Mouse (Mus musculus) monocyte, adult 5-6 weeks (primary cell): ENCODE measurements around the gene Cbln3. TPM values are rescaled to one million over a fixed set of nuclear protein-coding genes. Genes with fewer than 3 reads are reported as not detected.
A peak's percentile ranks its signal among the peaks of the same experiment; 100 is the strongest.

Source experiments
- ATAC-seq: fragments of 153-309, 156-312 bp; replicated peaks from 2 replicates; pipeline ENCODE4 v1.8.0; 2017; ENCODE audit warnings: mild to moderate bottlenecking; ENCODE audit not compliant: low TSS enrichment, insufficient number of reproducible peaks, severe bottlenecking, poor library complexity, low FRiP score
- total RNA-seq: library from RNA; stranded (forward); fragments of 200-1000, 200-491, 200-594 nt; gene quantifications from 3 replicates; pipeline ENCODE4 v1.2.3, GENCODE M21; 2017

Cbln3 gene
- total RNA-seq, 1 experiment from 2014 or later, result 0.38 TPM

- ATAC-seq, result 0 out of 2 replicates have a peak, but pooled peaks have one; percentile 38
Measured at GRCm38 (mm10) chr14:55854406-55855100, 29.6 kb downstream of the Cbln3 start.

GRCm38 (mm10) chr14:55853621-55854285 is 30.4 kb downstream of the Cbln3 start, which contains the start of gene Nynrin:
Nynrin (plus strand) TSS chr14:55854010.
- no peak for ATAC-seq

GRCm38 (mm10) chr14:55852646-55853551 is 31.3 kb downstream of the Cbln3 start:
- ATAC-seq, result no peak

GRCm38 (mm10) chr14:55850885-55851284 is 33.3 kb downstream of the Cbln3 start:
- ATAC-seq, result no peak

GRCm38 (mm10) chr14:55845506-55846294 is 38.5 kb downstream of the Cbln3 start:
- ATAC-seq, result no peak

- ATAC-seq, result no peak
Measured at GRCm38 (mm10) chr14:55842794-55843193, 41.4 kb downstream of the Cbln3 start.

GRCm38 (mm10) chr14:55840853-55841366 is 43.3 kb downstream of the Cbln3 start:
- no peak for ATAC-seq

- ATAC-seq, result no peak
Measured at GRCm38 (mm10) chr14:55838740-55839139, 45.5 kb downstream of the Cbln3 start.

- ATAC-seq, result no peak
Measured at GRCm38 (mm10) chr14:55838312-55838711, 45.9 kb downstream of the Cbln3 start.

- ATAC-seq, result no peak
Measured at GRCm38 (mm10) chr14:55834808-55835533, 49.2 kb downstream of the Cbln3 start.

GRCm38 (mm10) chr14:55833126-55833525 is 51.1 kb downstream of the Cbln3 start:
- ATAC-seq, result no peak

- ATAC-seq, result no peak
Measured at GRCm38 (mm10) chr14:55830331-55830730, 53.9 kb downstream of the Cbln3 start.

- no peak for ATAC-seq
Measured at GRCm38 (mm10) chr14:55829854-55830253, 54.3 kb downstream of the Cbln3 start.

Other genes starting within 250 kb of the Cbln3 start
- 3.7 to 13.4 TPM (median 11.8 TPM) in 3 replicates for gene Ipo4, start 248.4 kb downstream of the Cbln3 start, total RNA-seq
- gene Gm49378, start 246.5 kb downstream of the Cbln3 start, total RNA-seq, result 1.9 to 2.0 TPM in 2 of 3 replicates, not detected in the other
- gene Tm9sf1, start 240.6 kb downstream of the Cbln3 start, total RNA-seq, result 49.4 to 58.5 TPM (median 55.5 TPM) in 3 replicates
- gene Tssk4, start 234.2 kb downstream of the Cbln3 start, total RNA-seq, result 0.58 TPM in 1 of 3 replicates, not detected in the others
- 41.8 to 53.9 TPM (median 42.8 TPM) in 3 replicates for gene Mdp1, start 223.9 kb downstream of the Cbln3 start, total RNA-seq
- gene Gmpr2, start 212.5 kb downstream of the Cbln3 start, total RNA-seq, result 24.7 to 33.1 TPM (median 25.6 TPM) in 3 replicates
- 224 to 272 TPM (median 230 TPM) in 3 replicates for gene Nedd8, start 212.3 kb downstream of the Cbln3 start, total RNA-seq
- gene Tinf2, start 202.6 kb downstream of the Cbln3 start, total RNA-seq, result 42.6 to 96.3 TPM (median 46.5 TPM) in 3 replicates
- gene Tgm1, start 170.5 kb downstream of the Cbln3 start, total RNA-seq, result 0.49 to 4.7 TPM (median 1.5 TPM) in 3 replicates
- 19.8 to 29.6 TPM (median 20.8 TPM) in 3 replicates for gene Rabggta, start 162.1 kb downstream of the Cbln3 start, total RNA-seq
- gene Dhrs1, start 138.7 kb downstream of the Cbln3 start, total RNA-seq, result 23.7 to 32.1 TPM (median 30.6 TPM) in 3 replicates
- gene Nop9, start 138.7 kb downstream of the Cbln3 start, total RNA-seq, result 11.9 to 15.0 TPM (median 13.8 TPM) in 3 replicates
- gene Cideb, start 125.9 kb downstream of the Cbln3 start, total RNA-seq, result 1.0 to 1.3 TPM in 2 of 3 replicates, not detected in the other
- gene Ltb4r2, start 123.0 kb downstream of the Cbln3 start, total RNA-seq, result 0.10 to 1.2 TPM (median 0.29 TPM) in 3 replicates
- gene Ltb4r1, start 118.4 kb downstream of the Cbln3 start, total RNA-seq, result 14.5 to 27.0 TPM (median 18.8 TPM) in 3 replicates
- 2.2 to 4.2 TPM (median 2.5 TPM) in 3 replicates for gene Adcy4, start 100.3 kb downstream of the Cbln3 start, total RNA-seq
- 18.7 to 37.5 TPM (median 30.9 TPM) in 3 replicates for gene Ripk3, start 95.5 kb downstream of the Cbln3 start, total RNA-seq
- gene Nfatc4, start 61.2 kb downstream of the Cbln3 start, total RNA-seq, result not detected in 3 replicates
- gene Nynrin, start 30.4 kb downstream of the Cbln3 start, total RNA-seq, result 0.10 to 0.75 TPM (median 0.49 TPM) in 3 replicates
- gene Khnyn, start 555 bp upstream of the Cbln3 start, total RNA-seq, result 72.1 to 108 TPM (median 80.9 TPM) in 3 replicates
- gene Sdr39u1, start 15.9 kb upstream of the Cbln3 start, total RNA-seq, result 3.1 to 12.3 TPM (median 6.2 TPM) in 3 replicates
- 136 to 337 TPM (median 173 TPM) in 3 replicates for gene Cma1, start 60.3 kb upstream of the Cbln3 start, total RNA-seq
- gene Cma2, start 66.6 kb upstream of the Cbln3 start, total RNA-seq, result not detected in 3 replicates
- gene Mcpt1, start 133.6 kb upstream of the Cbln3 start, total RNA-seq, result not detected in 3 replicates
- not detected in 3 replicates for gene Mcpt9, start 146.1 kb upstream of the Cbln3 start, total RNA-seq
- not detected in 3 replicates for gene Mcpt2, start 157.6 kb upstream of the Cbln3 start, total RNA-seq
- gene Mcpt4, start 177.9 kb upstream of the Cbln3 start, total RNA-seq, result not detected in 3 replicates
- 8.4 to 33.5 TPM (median 9.9 TPM) in 3 replicates for gene Mcpt8, start 200.9 kb upstream of the Cbln3 start, total RNA-seq
- gene Ctsg, start 218.2 kb upstream of the Cbln3 start, total RNA-seq, result 0.43 TPM in 1 of 3 replicates, not detected in the others
- gene Gzme, start 236.2 kb upstream of the Cbln3 start, total RNA-seq, result not detected in 3 replicates
- gene Gzmd, start 248.2 kb upstream of the Cbln3 start, total RNA-seq, result not detected in 3 replicates